Mouse (Mus musculus): ENCODE results near the gene Olfr1404.
"Not testable (repeated sequence)": the region's sequence is repeated elsewhere in the genome, so short reads cannot be mapped to it uniquely, and the experiment has no call there.

Gene Olfr1404

DNA sequence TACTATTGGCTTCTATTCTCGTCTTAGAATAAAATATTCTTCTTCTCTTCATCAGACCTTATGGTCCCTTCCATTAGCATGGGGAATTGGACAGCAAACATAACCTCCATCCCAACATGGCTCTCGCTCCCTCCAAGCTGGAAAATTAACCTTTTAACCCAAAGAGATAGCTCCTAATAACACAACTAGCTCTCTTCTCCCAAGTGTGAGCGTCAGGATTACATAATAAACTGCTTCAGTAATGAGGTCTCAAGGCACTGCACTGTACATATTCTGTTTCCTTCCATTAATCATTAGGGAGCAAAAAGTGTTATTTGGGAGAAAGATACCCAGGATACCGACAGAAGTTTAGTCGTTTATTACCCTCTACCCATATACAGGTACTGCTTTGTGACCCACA is at the start of gene Olfr1404:
Gene Olfr1404 (plus strand): TSS at position 301 of the 400 bp plus-strand sequence.
- DNase-seq (ENCODE audit: low read depth): no peak

DNA sequence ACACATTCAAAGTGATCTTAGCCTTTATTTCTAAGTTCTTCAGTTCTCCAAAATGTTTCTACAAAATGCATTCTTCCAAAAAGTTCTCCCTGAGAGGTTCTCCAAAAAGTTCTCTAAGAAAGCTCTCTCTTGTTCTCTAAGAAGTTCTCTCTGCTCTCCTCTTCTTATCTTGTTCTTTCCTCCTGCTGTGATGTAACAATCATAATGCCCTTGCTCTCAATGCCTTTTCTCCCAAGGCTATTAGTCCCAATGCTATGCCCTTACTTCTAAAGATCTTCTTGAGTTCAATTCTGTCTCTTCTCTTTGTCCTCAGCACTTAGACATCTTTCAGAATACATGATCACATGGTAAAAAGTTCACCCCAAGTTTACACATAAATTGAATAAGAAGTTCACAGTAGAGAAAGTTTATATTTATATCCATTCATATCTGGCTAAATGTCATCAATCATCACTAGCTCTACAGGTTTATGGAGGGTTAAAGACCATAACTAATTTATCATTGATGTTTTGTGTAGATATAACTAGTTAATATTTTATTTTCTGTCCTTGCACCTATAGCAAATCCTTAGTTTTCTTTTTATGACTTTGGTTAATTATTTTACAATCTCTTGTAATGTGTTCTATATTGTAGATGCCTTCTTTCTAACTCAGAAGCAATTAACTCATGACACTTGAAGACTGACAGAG is 37.9 kb upstream of the Olfr1404 start:
- DNase-seq (ENCODE audit: low read depth): no peak

DNA sequence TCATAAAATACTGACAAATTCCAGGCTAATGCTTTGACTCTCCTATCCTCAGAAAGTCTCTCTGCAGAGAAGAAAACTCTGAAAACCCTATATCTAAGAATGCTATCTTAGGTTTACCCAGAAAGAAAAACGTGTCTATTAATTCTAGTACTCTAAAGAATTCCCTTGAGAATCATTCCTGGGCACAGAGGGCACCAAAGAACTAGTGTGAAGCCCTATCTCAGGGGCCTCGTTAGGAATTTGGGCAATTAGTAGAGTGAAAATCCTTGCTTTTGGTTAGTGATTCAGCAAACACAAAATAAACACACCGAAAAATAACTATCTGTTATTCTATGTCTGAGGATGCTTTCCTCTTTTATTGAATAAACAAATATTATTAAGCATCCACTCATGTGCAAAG is 21.7 kb upstream of the Olfr1404 start, which contains the start of gene Olfr1406:
Gene Olfr1406 (minus strand): TSS at position 101 of the 400 bp plus-strand sequence.
- no peak for DNase-seq (ENCODE audit: low read depth)

DNA sequence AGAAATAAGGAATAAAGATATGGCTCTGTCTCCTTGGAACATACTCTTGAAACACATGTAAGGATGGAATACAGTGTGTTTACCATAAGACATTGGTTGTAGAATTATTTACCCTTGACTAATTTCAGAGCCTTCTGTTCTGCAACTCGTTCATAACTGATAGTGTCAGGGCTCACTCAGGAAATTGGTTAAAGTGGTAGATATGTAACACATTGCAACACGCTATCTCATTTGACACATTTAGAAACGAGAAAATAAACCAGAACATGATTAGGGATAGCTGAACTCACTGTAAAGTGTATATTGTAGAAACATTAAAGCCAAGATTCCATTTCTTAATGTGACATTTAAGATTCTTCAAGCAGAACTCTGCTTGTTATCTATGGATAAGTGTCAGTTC is 20.1 kb upstream of the Olfr1404 start:
- DNase-seq (ENCODE audit: low read depth): no peak

DNA sequence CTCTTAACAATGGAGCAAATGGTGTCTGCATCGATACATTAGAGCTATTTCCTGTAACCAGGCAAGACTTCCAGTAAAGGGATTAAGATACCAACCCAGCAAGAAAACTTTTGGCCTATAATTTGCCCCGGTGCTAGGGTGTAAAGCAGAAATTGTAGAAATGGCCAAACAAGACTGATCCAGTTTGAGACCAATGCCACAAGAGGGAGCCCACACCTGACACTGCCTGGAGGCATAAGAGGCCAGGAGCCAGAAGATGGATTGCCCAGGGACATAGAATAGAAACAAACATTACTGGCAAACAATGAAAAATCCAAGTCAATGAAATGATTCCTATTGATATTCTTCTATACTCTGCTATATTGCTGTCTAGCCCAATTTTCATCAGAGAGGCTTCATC is 15.8 kb upstream of the Olfr1404 start:
- no peak for DNase-seq (ENCODE audit: low read depth)

DNA sequence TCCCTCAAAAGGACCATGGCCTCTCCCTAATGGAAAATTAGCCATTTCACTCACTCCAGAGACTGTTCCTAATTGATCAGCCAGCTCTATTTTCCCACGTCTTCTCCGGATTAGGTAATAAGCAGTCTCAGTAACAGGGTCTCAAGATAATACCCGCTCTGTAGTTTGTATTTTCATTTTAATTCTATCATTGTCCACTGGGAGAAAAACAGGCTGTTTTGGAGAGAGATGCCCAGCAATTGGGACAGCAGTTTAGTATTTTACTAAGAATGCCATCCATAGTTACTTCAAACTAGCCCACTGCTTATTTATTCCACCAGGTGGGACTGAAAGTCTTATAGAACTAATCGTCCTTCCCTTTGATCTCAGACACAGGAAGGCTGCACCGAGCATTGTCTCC is 14.7 kb upstream of the Olfr1404 start, which contains the start of gene Olfr218:
Gene Olfr218 (plus strand): TSS at position 301 of the 400 bp plus-strand sequence.
- no peak for DNase-seq (ENCODE audit: low read depth)

DNA sequence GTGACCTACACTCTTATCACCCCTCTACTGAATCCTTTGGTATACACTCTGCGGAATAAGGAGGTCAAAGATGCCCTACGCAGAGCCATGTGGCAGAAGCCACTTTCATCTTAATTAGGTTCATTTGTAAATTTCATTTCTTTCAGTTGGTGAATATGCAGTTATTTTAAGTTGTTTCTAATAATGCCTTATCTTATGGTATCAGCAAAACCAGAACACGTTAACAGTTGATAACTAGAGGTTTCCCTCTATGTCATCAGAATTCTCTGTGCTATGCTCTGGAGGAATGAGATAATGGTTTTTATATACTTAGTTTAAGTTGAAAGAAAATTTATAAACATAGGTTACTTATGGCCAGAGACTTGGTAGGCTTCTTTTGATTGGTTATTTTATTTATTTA is 4.3 kb downstream of the Olfr1404 start:
- no peak for DNase-seq (ENCODE audit: low read depth)

DNA sequence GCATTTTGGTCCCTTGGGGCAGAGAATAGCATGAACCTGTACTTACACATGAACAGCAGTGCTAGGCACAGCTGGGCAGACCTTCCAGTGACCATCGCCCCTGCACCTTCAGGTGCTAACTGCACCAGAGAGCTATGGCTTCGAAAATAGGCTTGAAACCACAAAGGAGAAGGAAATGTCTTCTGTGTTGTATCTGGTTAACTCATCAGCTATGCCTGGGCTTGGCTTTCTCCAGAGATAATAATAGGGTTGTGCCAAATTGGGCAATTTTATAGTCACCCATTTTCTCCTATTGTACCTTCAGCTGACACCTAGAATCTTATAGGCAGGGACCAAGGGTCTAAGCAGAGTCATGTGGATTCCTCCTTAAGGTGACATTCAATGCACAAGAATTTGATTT is 14.9 kb downstream of the Olfr1404 start, which contains the start of gene Fcer1a:
Gene Fcer1a (minus strand): TSS at position 134 of the 400 bp plus-strand sequence.
- no peak for DNase-seq (ENCODE audit: low read depth)

DNA sequence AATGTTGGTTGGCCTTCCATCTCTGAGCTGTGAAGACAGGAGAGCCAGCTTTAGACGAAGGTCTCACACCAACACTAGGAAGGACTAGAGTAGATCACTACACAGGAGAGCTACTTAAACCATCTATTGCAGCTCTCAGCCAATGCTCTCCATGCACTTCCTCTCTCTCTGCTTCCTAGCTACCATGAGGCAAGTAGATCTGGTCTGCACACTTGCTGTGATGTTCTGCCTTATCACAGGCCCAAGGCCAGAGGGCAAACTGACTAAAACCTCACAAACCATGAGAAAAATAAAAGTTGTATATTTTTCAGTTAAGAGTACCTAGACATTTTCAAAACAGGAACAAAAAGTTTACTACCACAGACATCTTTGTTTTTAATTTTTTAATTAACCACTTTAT is 24.8 kb downstream of the Olfr1404 start:
- not testable (repeated sequence) for DNase-seq (ENCODE audit: low read depth)

DNA sequence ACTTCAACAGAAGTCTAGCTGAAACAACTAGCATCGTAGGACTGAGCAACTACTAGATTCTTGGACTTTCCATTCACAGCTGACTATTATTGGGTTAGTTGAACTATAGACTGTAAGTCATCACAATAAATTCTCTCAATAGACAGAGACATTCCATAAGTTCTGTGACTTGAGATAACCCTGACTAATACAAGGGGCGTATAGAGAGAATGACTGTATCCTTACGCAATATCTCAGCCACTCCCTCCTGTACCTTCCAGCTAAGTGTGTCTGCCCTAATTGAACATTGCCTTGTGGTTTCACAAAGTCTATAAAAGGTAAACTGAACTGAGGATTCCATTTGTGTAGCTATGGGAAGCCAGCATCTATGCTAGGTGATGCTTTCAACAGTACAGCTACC is 37.7 kb downstream of the Olfr1404 start:
- DNase-seq (ENCODE audit: low read depth): no peak

DNA sequence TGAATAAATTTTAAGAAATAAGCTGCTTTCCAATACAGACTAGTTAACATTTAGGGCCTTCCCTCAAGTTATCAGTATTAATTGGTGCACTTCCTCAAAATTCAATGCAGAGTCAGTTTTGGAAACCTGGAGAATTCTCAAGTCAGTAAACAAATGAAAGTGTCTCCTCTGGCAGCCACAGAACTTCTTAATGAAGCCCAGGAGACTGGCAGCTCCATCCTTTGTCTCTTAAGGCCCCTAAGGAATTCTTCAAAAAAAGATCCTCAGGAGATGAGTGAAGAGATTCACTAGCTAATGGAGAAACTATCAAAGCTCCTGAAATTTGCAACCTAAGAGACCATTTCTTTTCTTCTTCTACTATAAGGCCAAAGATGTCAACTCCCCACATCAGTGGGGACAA is 53.5 kb downstream of the Olfr1404 start, which contains the start of gene Olfr418:
Gene Olfr418 (plus strand): TSS at position 301 of the 400 bp plus-strand sequence.
- DNase-seq (ENCODE audit: low read depth): no peak
